Mouse (Mus musculus): Measurements from ENCODE around the gene Mtus2. TPM values are rescaled to one million over a fixed set of nuclear protein-coding genes. Genes with fewer than 3 reads are reported as not detected.

Mtus2 gene
- polyA plus RNA-seq, 1 experiment: 0.04 TPM

GRCm38 (mm10) chr5:147915038-147915566 is 42.0 kb upstream of the Mtus2 start:
- no peaks in the 10 kb centered on the region for H3K36me3 ChIP-seq (ENCODE audit: control insufficient read depth, insufficient read depth)
- TF ChIP-seq FOSL1 (IDR thresholded peaks at IDR 0.05; ENCODE audit: insufficient read depth, low read length, poor library complexity, severe bottlenecking) (no peak), USF1 (IDR thresholded peaks at IDR 0.05; ENCODE audit: low read depth) (no peak), CEBPB (IDR thresholded peaks at IDR 0.05; ENCODE audit: low read depth) (no peak), MAX (IDR thresholded peaks at IDR 0.05) (no peak), MYOD1 (IDR thresholded peaks at IDR 0.05; ENCODE audit: control insufficient read depth, insufficient read length, low read depth) (no peak), MYOG (IDR thresholded peaks at IDR 0.05; ENCODE audit: control insufficient read depth, extremely low read depth, insufficient read length) (no peak), CTCF (IDR thresholded peaks at IDR 0.05; ENCODE audit: control insufficient read depth, insufficient read depth, insufficient read length) (no peak)
- no peak overlapping the region for H3K4me3 ChIP-seq (ENCODE audit: insufficient read depth, poor library complexity, severe bottlenecking)
- H3K79me3 ChIP-seq (ENCODE audit: low read depth): no peaks in the 10 kb centered on the region
- no peak overlapping the region for H3ac ChIP-seq (ENCODE audit: control insufficient read depth, insufficient read length, low read depth)
- H3K79me2 ChIP-seq (ENCODE audit: control insufficient read depth, insufficient read depth): no peaks in the 10 kb centered on the region
- no peaks in the 10 kb centered on the region for H3K27me3 ChIP-seq (ENCODE audit: control insufficient read depth, insufficient read depth, insufficient read length)

GRCm38 (mm10) chr5:147916171-147916570 is 40.9 kb upstream of the Mtus2 start:
- Histone ChIP-seq H3K36me3 (ENCODE audit: control insufficient read depth, insufficient read depth) (no peaks in the 10 kb centered on the region), H3K4me3 (ENCODE audit: insufficient read depth, poor library complexity, severe bottlenecking) (no peak overlapping the region), H3ac (ENCODE audit: control insufficient read depth, insufficient read length, low read depth) (no peak overlapping the region), H3K79me3 (ENCODE audit: low read depth) (no peaks in the 10 kb centered on the region), H3K79me2 (ENCODE audit: control insufficient read depth, insufficient read depth) (no peaks in the 10 kb centered on the region), H3K27me3 (ENCODE audit: control insufficient read depth, insufficient read depth, insufficient read length) (peaks cover 4% of the 10 kb centered on the region)
- TF ChIP-seq CTCF (IDR thresholded peaks at IDR 0.05; ENCODE audit: control insufficient read depth, insufficient read depth, insufficient read length): no peak
- TF ChIP-seq MAX (IDR thresholded peaks at IDR 0.05): no peak
- TF ChIP-seq MYOD1 (IDR thresholded peaks at IDR 0.05; ENCODE audit: control insufficient read depth, insufficient read length, low read depth): no peak
- no peak for TF ChIP-seq CEBPB (IDR thresholded peaks at IDR 0.05; ENCODE audit: low read depth)
- TF ChIP-seq FOSL1 (IDR thresholded peaks at IDR 0.05; ENCODE audit: insufficient read depth, low read length, poor library complexity, severe bottlenecking): no peak
- no peak for TF ChIP-seq USF1 (IDR thresholded peaks at IDR 0.05; ENCODE audit: low read depth)
- no peak for TF ChIP-seq MYOG (IDR thresholded peaks at IDR 0.05; ENCODE audit: control insufficient read depth, extremely low read depth, insufficient read length)

GRCm38 (mm10) chr5:147918044-147918846 is 38.9 kb upstream of the Mtus2 start:
- Histone ChIP-seq H3K36me3 (ENCODE audit: control insufficient read depth, insufficient read depth) (no peaks in the 10 kb centered on the region), H3K27me3 (ENCODE audit: control insufficient read depth, insufficient read depth, insufficient read length) (peaks cover 4% of the 10 kb centered on the region), H3K79me2 (ENCODE audit: control insufficient read depth, insufficient read depth) (no peaks in the 10 kb centered on the region), H3ac (ENCODE audit: control insufficient read depth, insufficient read length, low read depth) (no peak overlapping the region), H3K79me3 (ENCODE audit: low read depth) (no peaks in the 10 kb centered on the region), H3K4me3 (ENCODE audit: insufficient read depth, poor library complexity, severe bottlenecking) (no peak overlapping the region)
- no peak for TF ChIP-seq CTCF (IDR thresholded peaks at IDR 0.05; ENCODE audit: control insufficient read depth, insufficient read depth, insufficient read length)
- no peak for TF ChIP-seq USF1 (IDR thresholded peaks at IDR 0.05; ENCODE audit: low read depth)
- TF ChIP-seq MYOD1 (IDR thresholded peaks at IDR 0.05; ENCODE audit: control insufficient read depth, insufficient read length, low read depth): no peak
- no peak for TF ChIP-seq FOSL1 (IDR thresholded peaks at IDR 0.05; ENCODE audit: insufficient read depth, low read length, poor library complexity, severe bottlenecking)
- TF ChIP-seq MYOG (IDR thresholded peaks at IDR 0.05; ENCODE audit: control insufficient read depth, extremely low read depth, insufficient read length): no peak
- TF ChIP-seq MAX (IDR thresholded peaks at IDR 0.05): no peak
- no peak for TF ChIP-seq CEBPB (IDR thresholded peaks at IDR 0.05; ENCODE audit: low read depth)

- no peak overlapping the region for H3K4me3 ChIP-seq (ENCODE audit: insufficient read depth, poor library complexity, severe bottlenecking)
- H3K79me3 ChIP-seq (ENCODE audit: low read depth): no peaks in the 10 kb centered on the region
- no peak for TF ChIP-seq MYOD1 (IDR thresholded peaks at IDR 0.05; ENCODE audit: control insufficient read depth, insufficient read length, low read depth)
- TF ChIP-seq CTCF (IDR thresholded peaks at IDR 0.05; ENCODE audit: control insufficient read depth, insufficient read depth, insufficient read length): no peak
- TF ChIP-seq CEBPB (IDR thresholded peaks at IDR 0.05; ENCODE audit: low read depth): no peak
- TF ChIP-seq MAX (IDR thresholded peaks at IDR 0.05): no peak
- TF ChIP-seq MYOG (IDR thresholded peaks at IDR 0.05; ENCODE audit: control insufficient read depth, extremely low read depth, insufficient read length): no peak
- no peak for TF ChIP-seq FOSL1 (IDR thresholded peaks at IDR 0.05; ENCODE audit: insufficient read depth, low read length, poor library complexity, severe bottlenecking)
- no peak for TF ChIP-seq USF1 (IDR thresholded peaks at IDR 0.05; ENCODE audit: low read depth)
- H3K79me2 ChIP-seq (ENCODE audit: control insufficient read depth, insufficient read depth): no peaks in the 10 kb centered on the region
- H3K27me3 ChIP-seq (ENCODE audit: control insufficient read depth, insufficient read depth, insufficient read length): peaks cover 4% of the 10 kb centered on the region
- H3K36me3 ChIP-seq (ENCODE audit: control insufficient read depth, insufficient read depth): no peaks in the 10 kb centered on the region
- H3ac ChIP-seq (ENCODE audit: control insufficient read depth, insufficient read length, low read depth): no peak overlapping the region
These were observed 32.5 kb upstream of the Mtus2 start for GRCm38 (mm10) chr5:147924621-147925020.

- Histone ChIP-seq H3ac (ENCODE audit: control insufficient read depth, insufficient read length, low read depth) (no peak overlapping the region), H3K79me3 (ENCODE audit: low read depth) (no peaks in the 10 kb centered on the region), H3K4me3 (ENCODE audit: insufficient read depth, poor library complexity, severe bottlenecking) (no peak overlapping the region), H3K79me2 (ENCODE audit: control insufficient read depth, insufficient read depth) (no peaks in the 10 kb centered on the region), H3K27me3 (ENCODE audit: control insufficient read depth, insufficient read depth, insufficient read length) (no peaks in the 10 kb centered on the region), H3K36me3 (ENCODE audit: control insufficient read depth, insufficient read depth) (no peaks in the 10 kb centered on the region)
- no peak for TF ChIP-seq CEBPB (IDR thresholded peaks at IDR 0.05; ENCODE audit: low read depth)
- TF ChIP-seq MYOG (IDR thresholded peaks at IDR 0.05; ENCODE audit: control insufficient read depth, extremely low read depth, insufficient read length): no peak
- no peak for TF ChIP-seq FOSL1 (IDR thresholded peaks at IDR 0.05; ENCODE audit: insufficient read depth, low read length, poor library complexity, severe bottlenecking)
- TF ChIP-seq USF1 (IDR thresholded peaks at IDR 0.05; ENCODE audit: low read depth): no peak
- TF ChIP-seq CTCF (IDR thresholded peaks at IDR 0.05; ENCODE audit: control insufficient read depth, insufficient read depth, insufficient read length): no peak
These were observed 31.1 kb upstream of the Mtus2 start for GRCm38 (mm10) chr5:147925935-147926604.

Data from C2C12 (cell line).